Mouse (Mus musculus) stomach, postnatal 0 days (tissue): Measurements from ENCODE around the gene Sh2d1b2.

Experiments used
- CTCF ChIP-seq: IDR thresholded peaks from 2 replicates; pipeline ENCODE4 v1.5.1; 2016; ENCODE audit warnings: antibody characterized with exemption, low read depth, mild to moderate bottlenecking, moderate library complexity
- EP300 ChIP-seq: optimal IDR thresholded peaks from 2 replicates; pipeline ENCODE3; 2016; ENCODE audit warnings: antibody characterized with exemption

DNA sequence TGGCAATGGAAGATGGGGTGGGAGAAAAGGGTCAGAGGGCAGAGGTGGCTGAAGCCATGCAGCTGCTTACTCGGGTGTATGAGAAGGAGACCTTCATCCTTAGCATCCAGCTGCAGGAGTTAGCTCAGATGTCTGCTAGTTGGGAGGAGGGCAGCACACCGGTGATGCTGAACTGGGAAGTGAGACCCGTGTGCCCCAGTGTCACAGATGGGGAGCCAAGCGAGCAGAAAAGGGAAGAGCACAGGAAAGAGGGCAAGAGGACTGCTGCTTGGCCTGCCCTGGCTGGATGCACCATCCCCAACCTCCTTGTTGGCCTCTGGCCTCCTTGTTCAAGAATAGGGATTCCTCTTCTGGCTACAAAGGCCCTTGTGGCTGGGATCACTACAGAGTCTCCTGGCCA lies 66.9 kb downstream of the Sh2d1b2 start:
- TF ChIP-seq CTCF (no peak), EP300 (no peak)
